ENCODE assay signal across 24 mouse cellular contexts in genomic region chr1:13915216-13915615, GRCm38 (mm10).
DNase-seq lines count a peak whose midpoint lies in the region; ATAC-seq and TF ChIP-seq lines count a peak whose summit lies in the region.
"Had no signal": no experiment of that assay in that cellular context is flagged by ENCODE, and none has a peak within 500 bp of the region (broad histone marks: within the 10 kb centered on the region; RNA-seq: fewer than 3 reads in every experiment).

No protein-coding gene starts in this region.

- no peaks in the 10 kb centered on the region; the same call in 1 of the 2 replicates for H3K9me3 ChIP-seq in megakaryocyte, embryonic 14.5 days
- H3K9me3 ChIP-seq in forebrain, postnatal 0 days (ENCODE audit: low read length), result no peaks in the 10 kb centered on the region
- H3K9me3 ChIP-seq in hindbrain, embryonic 12.5 days (replicated peaks), result no peaks in the 10 kb centered on the region
- H3K9me3 ChIP-seq: embryonic facial prominence, embryonic 10.5 days; forebrain, embryonic 13.5 days; heart, embryonic 10.5 days; heart, embryonic 15.5 days; hindbrain, embryonic 10.5 days had no signal

- H3K36me3 ChIP-seq in megakaryocyte, embryonic 14.5 days (replicated peaks; ENCODE audit: low read length), result no peaks in the 10 kb centered on the region
- no peaks in the 10 kb centered on the region for H3K36me3 ChIP-seq in forebrain, postnatal 0 days (ENCODE audit: insufficient read depth)
- H3K36me3 ChIP-seq in hindbrain, embryonic 12.5 days, result no peaks in the 10 kb centered on the region
- H3K36me3 ChIP-seq: embryonic facial prominence, embryonic 10.5 days; heart, embryonic 10.5 days; heart, embryonic 15.5 days; hindbrain, embryonic 10.5 days had no signal

- H3K4me2 ChIP-seq in forebrain, postnatal 0 days (ENCODE audit: low read depth), result no peak overlapping the region
- no peak overlapping the region for H3K4me2 ChIP-seq in hindbrain, embryonic 12.5 days (replicated peaks)
- H3K4me2 ChIP-seq: forebrain, embryonic 13.5 days; heart, embryonic 15.5 days had no signal

- 91% methylated on average over 5 of the region's 5 CpGs for WGBS in forebrain, postnatal 0 days
- 93% methylated on average over 5 of the region's 5 CpGs for WGBS in hindbrain, embryonic 12.5 days

- H3K4me3 ChIP-seq in megakaryocyte, embryonic 14.5 days (replicated peaks), result peak overlapping the region; percentile 51
- H3K4me3 ChIP-seq in forebrain, postnatal 0 days (ENCODE audit: low read depth, low read length), result no peak overlapping the region
- H3K4me3 ChIP-seq in hindbrain, embryonic 12.5 days, result no peak overlapping the region
- H3K4me3 ChIP-seq: embryonic facial prominence, embryonic 10.5 days; forebrain, embryonic 13.5 days; gastrocnemius, adult 2 months; heart, embryonic 10.5 days; heart, embryonic 15.5 days; hindbrain, embryonic 10.5 days had no signal

- H3K27ac ChIP-seq in forebrain, postnatal 0 days (ENCODE audit: low read depth, low read length), result no peak overlapping the region
- no peak overlapping the region for H3K27ac ChIP-seq in hindbrain, embryonic 12.5 days
- H3K27ac ChIP-seq: embryonic facial prominence, embryonic 10.5 days; forebrain, embryonic 13.5 days; gastrocnemius, adult 2 months; heart, embryonic 10.5 days; heart, embryonic 15.5 days; hindbrain, embryonic 10.5 days had no signal

- DNase-seq in MN1 (ENCODE audit: low spot score), result peak; percentile 15
- DNase-seq in embryo, embryonic 9.5 days (ENCODE audit: extremely low spot score), result no peak
- DNase-seq in forebrain, postnatal 0 days, result no peak
- DNase-seq: adrenal gland, adult 8-10 months; adrenal gland, postnatal 36 days; cerebellum, adult 11 months; cerebellum, adult 8-10 months; cerebellum, postnatal 14 days; gastrocnemius, adult 2 months; gastrocnemius, postnatal 25 days; heart, adult 18-20 months; heart, postnatal 14 days had no signal

- H3K9ac ChIP-seq in forebrain, postnatal 0 days, result no peak overlapping the region
- no peak overlapping the region for H3K9ac ChIP-seq in hindbrain, embryonic 12.5 days
- H3K9ac ChIP-seq: forebrain, embryonic 13.5 days; heart, embryonic 15.5 days had no signal

- H3K4me1 ChIP-seq in megakaryocyte, embryonic 14.5 days, result no peaks in the 10 kb centered on the region
- H3K4me1 ChIP-seq in forebrain, postnatal 0 days (ENCODE audit: insufficient read depth), result no peaks in the 10 kb centered on the region
- H3K4me1 ChIP-seq in hindbrain, embryonic 12.5 days, result no peaks in the 10 kb centered on the region
- H3K4me1 ChIP-seq: embryonic facial prominence, embryonic 10.5 days; forebrain, embryonic 13.5 days; heart, embryonic 10.5 days; heart, embryonic 15.5 days; hindbrain, embryonic 10.5 days had no signal

- no peaks in the 10 kb centered on the region for H3K27me3 ChIP-seq in megakaryocyte, embryonic 14.5 days (replicated peaks)
- H3K27me3 ChIP-seq in forebrain, postnatal 0 days (ENCODE audit: insufficient read depth, low read length), result no peaks in the 10 kb centered on the region
- no peaks in the 10 kb centered on the region for H3K27me3 ChIP-seq in hindbrain, embryonic 12.5 days
- H3K27me3 ChIP-seq: forebrain, embryonic 13.5 days; heart, embryonic 15.5 days had no signal

- no peak for TF ChIP-seq CTCF in forebrain, postnatal 0 days (IDR thresholded peaks at IDR 0.05; ENCODE audit: low read depth)

- ATAC-seq in megakaryocyte, adult 5-6 weeks (ENCODE audit: poor library complexity, severe bottlenecking), result no peak
- peak; percentile 58 for ATAC-seq in megakaryocyte progenitor cell, adult 5-6 weeks (replicated peaks; ENCODE audit: poor library complexity)
- no peak for ATAC-seq in forebrain, postnatal 0 days
- no peak for ATAC-seq in hindbrain, embryonic 12.5 days (ENCODE audit: low FRiP score)
- ATAC-seq: forebrain, embryonic 13.5 days; hindbrain, embryonic 16.5 days; inflammation-experienced regulatory T-cells, adult 6 months; intestine, postnatal 0 days had no signal
